Mouse (Mus musculus) limb, embryonic 10.5 days (tissue): ENCODE results near the gene Mymx. TPM values are rescaled to one million over a fixed set of nuclear protein-coding genes. Genes with fewer than 3 reads are reported as not detected.
"Not testable (repeated sequence)": the region's sequence is repeated elsewhere in the genome, so short reads cannot be mapped to it uniquely, and the experiment has no call there.

Experiments
- DNase-seq: peaks from one replicate; pipeline ENCODE4 v3.0.0-alpha.2; 2017; ENCODE audit warnings: low spot score
- H3K27ac ChIP-seq: fragments of 300-500 bp; sonication (generic); 2 replicates; pipeline ENCODE4 v1.5.1; 2016; ENCODE audit warnings: mild to moderate bottlenecking
- H3K27me3 ChIP-seq: fragments of 300-500 bp; sonication (generic); 2 replicates; pipeline ENCODE4 v1.6.1; 2016; ENCODE audit warnings: low read depth, mild to moderate bottlenecking; ENCODE audit not compliant: poor library complexity, severe bottlenecking
- H3K36me3 ChIP-seq: fragments of 300-500 bp; sonication (generic); 2 replicates; pipeline ENCODE4 v1.6.1; 2016; ENCODE audit warnings: mild to moderate bottlenecking, moderate library complexity
- H3K4me1 ChIP-seq: fragments of 300-500 bp; sonication (generic); 2 replicates; pipeline ENCODE4 v1.6.1; 2016
- H3K4me3 ChIP-seq: fragments of 300-500 bp; sonication (generic); 2 replicates; pipeline ENCODE4 v1.5.1; 2016; ENCODE audit warnings: mild to moderate bottlenecking, moderate library complexity
- H3K9me3 ChIP-seq: fragments of 300-500 bp; sonication (generic); replicated peaks from 2 replicates; pipeline ENCODE4 v1.6.1; 2016; ENCODE audit warnings: mild to moderate bottlenecking
- WGBS: fragments of 180-500 bp; shearing (Covaris S2); methylation state at CpG from one replicate; pipeline ENCODE4 v1.1.7; 2016; 5-methylcytosine and 5-hydroxymethylcytosine counted together
- polyA plus RNA-seq: library from polyadenylated mRNA; unstranded; fragments of >200 nt; fragmentation: Nextera tagmentation; extraction: Ambion mirVana; gene quantifications from 2 replicates; pipeline ENCODE4 v1.2.1, GENCODE M21; 2016

Mymx gene
- polyA plus RNA-seq, 1 experiment from 2014 or later: 1.2 TPM

DNA sequence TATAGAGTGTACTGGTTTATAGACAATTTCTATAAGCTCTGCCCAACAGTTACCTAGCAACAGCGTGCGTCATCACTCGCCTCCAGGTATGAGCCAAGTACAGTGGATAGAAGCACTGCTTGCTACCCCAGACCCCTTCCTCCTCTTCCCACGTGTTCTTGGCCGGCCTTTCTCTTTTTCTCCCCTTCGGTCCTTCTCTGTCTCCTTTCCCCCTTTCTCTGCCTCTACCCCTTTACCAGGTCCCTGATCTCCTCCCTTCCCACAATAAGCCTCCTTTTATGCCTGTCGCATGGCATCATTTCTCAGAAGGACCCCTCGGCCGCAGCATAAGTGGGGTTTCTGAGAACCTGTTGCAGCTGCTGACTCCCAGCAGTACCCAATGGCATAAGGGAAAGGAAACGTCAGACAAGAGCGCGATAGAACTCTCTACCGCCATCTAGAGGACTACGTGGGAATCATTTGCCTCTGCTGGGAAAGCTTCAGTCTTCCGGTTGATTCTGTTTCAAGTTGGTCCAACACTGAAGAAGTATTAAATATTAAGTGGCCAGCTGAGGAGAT lies 24.8 kb upstream of the Mymx start:
- Histone ChIP-seq H3K36me3 (no peaks in the 10 kb centered on the region), H3K9me3 (no peaks in the 10 kb centered on the region), H3K27me3 (peaks cover 11% of the 10 kb centered on the region; the same call in 1 of the 2 replicates), H3K27ac (no peak overlapping the region; the same call in 1 of the 2 replicates), H3K4me1 (peaks cover 30% of the 10 kb centered on the region), H3K4me3 (peak overlapping the region; percentile 30)
- peak; percentile 79 for DNase-seq
- WGBS: 32% methylated on average over 15 of the region's 15 CpGs

DNA sequence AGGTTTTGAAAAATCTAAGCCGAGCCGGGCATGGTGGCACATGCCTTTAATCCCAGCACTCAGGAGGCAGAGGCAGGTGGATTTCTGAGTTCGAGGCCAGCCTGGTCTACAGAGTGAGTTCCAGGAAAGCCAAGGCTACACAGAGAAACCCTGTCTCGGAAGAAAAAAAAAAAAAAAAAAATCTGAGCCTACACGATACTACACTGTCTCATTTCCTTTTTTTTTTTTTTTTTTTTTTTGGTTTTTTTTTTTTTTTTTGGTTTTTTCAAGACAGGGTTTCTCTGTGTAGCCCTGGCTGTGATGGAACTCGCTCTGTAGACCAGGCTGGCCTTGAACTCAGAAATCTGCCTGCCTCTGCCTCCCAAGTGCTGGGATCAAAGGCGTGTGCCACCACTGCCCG lies 21.5 kb upstream of the Mymx start:
- not testable (repeated sequence) for DNase-seq, H3K4me3 ChIP-seq, H3K27me3 ChIP-seq, H3K27ac ChIP-seq, H3K36me3 ChIP-seq, H3K9me3 ChIP-seq
- 91% methylated on average over 8 of the region's 8 CpGs for WGBS
- peaks cover 25% of the 10 kb centered on the region for H3K4me1 ChIP-seq

DNA sequence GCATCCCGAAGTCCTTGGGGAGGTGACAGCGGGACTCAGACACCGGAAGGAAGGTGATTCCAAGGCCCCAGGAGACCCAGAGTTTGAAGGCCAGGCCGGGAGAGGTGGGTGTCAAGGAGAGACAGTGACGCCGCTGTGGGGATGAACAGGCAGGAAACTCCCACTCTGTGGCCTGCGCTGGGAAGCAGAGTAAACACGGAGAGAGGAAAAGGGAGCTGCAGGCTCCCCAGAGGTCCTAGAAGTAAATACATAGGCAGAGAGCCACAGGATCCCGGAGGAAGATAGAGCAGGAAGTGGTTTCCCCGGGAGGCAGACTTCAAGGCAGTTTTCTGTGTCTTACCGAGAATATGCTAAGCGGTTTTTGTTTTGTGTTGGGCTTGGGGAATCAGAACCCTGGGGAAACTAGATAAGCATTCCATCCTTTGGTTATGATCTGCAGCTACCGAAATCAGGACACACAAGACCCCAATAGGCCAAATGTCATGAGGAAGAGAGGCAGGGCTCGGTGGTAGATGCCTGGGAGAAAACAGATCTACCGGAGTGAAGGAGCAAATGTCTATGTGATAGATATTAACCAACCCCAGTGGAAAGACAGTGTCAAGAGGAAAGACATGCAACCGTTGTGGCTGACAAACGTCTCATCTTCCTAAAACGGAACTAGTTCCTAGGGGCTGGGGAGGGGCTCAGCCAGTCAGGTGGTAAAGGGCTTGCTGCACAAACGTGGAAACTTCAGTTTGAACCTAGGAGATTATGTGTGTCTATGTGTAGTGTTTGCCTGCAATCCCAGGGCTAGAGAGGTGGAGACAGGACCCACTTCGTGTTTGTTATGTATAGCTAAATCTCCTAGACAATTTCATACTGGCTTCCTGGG lies 17.7 kb upstream of the Mymx start:
- Histone ChIP-seq H3K36me3 (no peaks in the 10 kb centered on the region), H3K27ac (peak overlapping the region; percentile 81), H3K27me3 (no peaks in the 10 kb centered on the region), H3K4me3 (peak overlapping the region; percentile 44), H3K4me1 (peaks cover 14% of the 10 kb centered on the region), H3K9me3 (no peaks in the 10 kb centered on the region)
- 26% methylated on average over 20 of the region's 20 CpGs for WGBS
- peak; percentile 46 for DNase-seq

DNA sequence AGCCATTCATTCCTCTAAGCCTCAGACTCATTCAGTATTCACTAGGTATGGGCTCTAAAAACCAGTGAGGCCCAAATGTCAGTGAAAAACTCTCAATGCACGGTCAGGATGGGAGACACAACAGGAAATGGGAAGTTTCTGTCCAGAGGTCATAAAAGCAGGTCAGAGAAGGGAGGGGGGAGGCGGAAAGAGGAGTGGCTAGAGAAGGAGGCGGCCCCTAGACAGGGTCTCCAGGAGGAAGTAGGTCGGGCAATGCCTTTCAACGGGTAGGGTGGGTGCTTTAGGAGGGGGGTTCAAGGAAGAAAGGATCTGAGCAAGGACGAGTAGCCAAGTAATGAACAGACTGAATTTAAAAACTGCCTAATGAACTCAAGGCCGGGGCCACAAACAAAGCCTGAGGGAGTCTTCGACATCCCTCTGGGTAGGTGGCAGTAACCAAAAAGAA lies 17.1 kb upstream of the Mymx start:
- Histone ChIP-seq H3K4me1 (peaks cover 14% of the 10 kb centered on the region), H3K9me3 (no peaks in the 10 kb centered on the region), H3K27ac (peak overlapping the region; percentile 81), H3K4me3 (peak overlapping the region; percentile 44), H3K36me3 (no peaks in the 10 kb centered on the region), H3K27me3 (no peaks in the 10 kb centered on the region)
- 8% methylated on average over 8 of the region's 8 CpGs for WGBS
- peak; percentile 50 for DNase-seq

GRCm38 (mm10) chr17:45617655-45618054 lies 15.8 kb upstream of the Mymx start:
- Histone ChIP-seq H3K36me3 (no peaks in the 10 kb centered on the region), H3K4me1 (peaks cover 14% of the 10 kb centered on the region), H3K27ac (no peak overlapping the region), H3K4me3 (no peak overlapping the region), H3K27me3 (no peaks in the 10 kb centered on the region), H3K9me3 (no peaks in the 10 kb centered on the region)
- DNase-seq: no peak
- 95% methylated on average over 6 of the region's 6 CpGs for WGBS

GRCm38 (mm10) chr17:45616679-45617078 lies 14.8 kb upstream of the Mymx start:
- H3K4me3 ChIP-seq: no peak overlapping the region
- 87% methylated on average over 3 of the region's 3 CpGs for WGBS

GRCm38 (mm10) chr17:45616046-45616650 lies 14.2 kb upstream of the Mymx start:
- WGBS: 66% methylated on average over 4 of the region's 4 CpGs
- DNase-seq: no peak
- Histone ChIP-seq H3K27ac (no peak overlapping the region), H3K9me3 (no peaks in the 10 kb centered on the region), H3K36me3 (no peaks in the 10 kb centered on the region), H3K27me3 (no peaks in the 10 kb centered on the region), H3K4me3 (no peak overlapping the region), H3K4me1 (peaks cover 23% of the 10 kb centered on the region)

More at GRCm38 (mm10) chr17:45616679-45617078, 14.8 kb upstream of the Mymx start:
- Histone ChIP-seq H3K36me3 (no peaks in the 10 kb centered on the region), H3K9me3 (no peaks in the 10 kb centered on the region), H3K27me3 (no peaks in the 10 kb centered on the region), H3K27ac (no peak overlapping the region), H3K4me1 (peaks cover 21% of the 10 kb centered on the region)
- no peak for DNase-seq

- Histone ChIP-seq H3K27me3 (no peaks in the 10 kb centered on the region), H3K27ac (no peak overlapping the region), H3K4me1 (peaks cover 13% of the 10 kb centered on the region; the same call in 1 of the 2 replicates), H3K9me3 (no peaks in the 10 kb centered on the region), H3K36me3 (no peaks in the 10 kb centered on the region), H3K4me3 (no peak overlapping the region)
- no peak for DNase-seq
- WGBS: 89% methylated on average over 7 of the region's 7 CpGs
These were observed 11.0 kb upstream of the Mymx start for GRCm38 (mm10) chr17:45612921-45613320.

GRCm38 (mm10) chr17:45612008-45612407 lies 10.1 kb upstream of the Mymx start:
- H3K9me3 ChIP-seq: no peaks in the 10 kb centered on the region
- H3K27me3 ChIP-seq: no peaks in the 10 kb centered on the region
- no peak for DNase-seq
- H3K36me3 ChIP-seq: no peaks in the 10 kb centered on the region
- H3K4me3 ChIP-seq: no peak overlapping the region
- H3K4me1 ChIP-seq: peaks cover 13% of the 10 kb centered on the region; the same call in 1 of the 2 replicates
- 82% methylated on average over 8 of the region's 8 CpGs for WGBS
- H3K27ac ChIP-seq: 0 out of 2 replicates have a peak overlapping the region, but pooled peaks have one; percentile 4

DNA sequence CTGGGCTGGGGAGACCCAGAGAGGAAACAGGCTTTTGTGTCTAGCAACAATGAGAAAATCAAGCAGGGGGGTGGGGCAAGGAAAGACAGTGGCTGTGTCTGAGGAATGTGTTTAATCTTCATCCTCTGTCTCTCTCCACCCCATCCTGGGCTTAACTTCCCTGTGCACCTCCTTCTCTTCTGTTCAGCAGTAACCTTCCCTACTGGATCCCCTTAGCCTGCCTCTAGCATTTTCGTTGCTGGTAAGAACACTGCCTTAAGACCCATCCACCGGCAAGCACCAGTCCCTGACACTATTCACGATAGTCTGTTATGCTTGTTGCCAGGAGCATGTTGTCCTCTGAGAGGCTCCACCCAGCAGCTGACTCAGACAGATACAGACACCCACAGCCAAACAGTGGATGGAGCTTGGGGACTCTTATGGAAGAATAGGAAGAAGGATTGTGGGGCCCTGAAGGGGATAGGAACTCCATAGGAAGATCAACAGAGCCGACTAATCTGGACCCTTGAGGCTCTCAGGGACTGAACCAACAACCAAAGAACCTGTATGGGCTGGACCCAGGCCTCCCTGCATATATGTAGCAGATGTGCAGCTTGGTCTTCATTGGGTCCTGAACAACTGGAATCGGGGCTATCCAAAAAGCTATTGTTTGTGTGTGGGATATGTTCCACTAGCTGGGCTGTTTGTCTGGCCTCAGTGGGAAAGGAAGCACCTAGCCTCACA lies 8.4 kb upstream of the Mymx start:
- no peaks in the 10 kb centered on the region for H3K36me3 ChIP-seq
- H3K27me3 ChIP-seq: no peaks in the 10 kb centered on the region
- H3K9me3 ChIP-seq: no peaks in the 10 kb centered on the region
- peaks cover 13% of the 10 kb centered on the region; the same call in 1 of the 2 replicates for H3K4me1 ChIP-seq
- 52% methylated on average over 5 of the region's 5 CpGs for WGBS
- DNase-seq: no peak
- peak overlapping the region; percentile 50; the same call in 1 of the 2 replicates for H3K27ac ChIP-seq
- H3K4me3 ChIP-seq: no peak overlapping the region

GRCm38 (mm10) chr17:45608396-45608795 lies 6.5 kb upstream of the Mymx start:
- 90% methylated on average over 4 of the region's 4 CpGs for WGBS
- Histone ChIP-seq H3K4me1 (peaks cover 13% of the 10 kb centered on the region; the same call in 1 of the 2 replicates), H3K4me3 (no peak overlapping the region), H3K36me3 (no peaks in the 10 kb centered on the region), H3K27ac (no peak overlapping the region), H3K27me3 (no peaks in the 10 kb centered on the region), H3K9me3 (no peaks in the 10 kb centered on the region)
- DNase-seq: no peak

- peaks cover 3% of the 10 kb centered on the region for H3K27me3 ChIP-seq
- H3K9me3 ChIP-seq: no peaks in the 10 kb centered on the region
- WGBS: 85% methylated on average over 15 of the region's 15 CpGs
- peaks cover 14% of the 10 kb centered on the region for H3K4me1 ChIP-seq
- H3K27ac ChIP-seq: no peak overlapping the region
- DNase-seq: no peak
- no peak overlapping the region for H3K4me3 ChIP-seq
- H3K36me3 ChIP-seq: no peaks in the 10 kb centered on the region
These were observed 5.3 kb upstream of the Mymx start for GRCm38 (mm10) chr17:45606992-45607879.
